Mouse (Mus musculus): ENCODE measurements around the gene Nmd3. TPM values are rescaled to one million over a fixed set of nuclear protein-coding genes. Genes with fewer than 3 reads are reported as not detected.

Nmd3 gene
- polyA plus RNA-seq, 1 experiment from 2014 or later = 97.8 TPM

DNA sequence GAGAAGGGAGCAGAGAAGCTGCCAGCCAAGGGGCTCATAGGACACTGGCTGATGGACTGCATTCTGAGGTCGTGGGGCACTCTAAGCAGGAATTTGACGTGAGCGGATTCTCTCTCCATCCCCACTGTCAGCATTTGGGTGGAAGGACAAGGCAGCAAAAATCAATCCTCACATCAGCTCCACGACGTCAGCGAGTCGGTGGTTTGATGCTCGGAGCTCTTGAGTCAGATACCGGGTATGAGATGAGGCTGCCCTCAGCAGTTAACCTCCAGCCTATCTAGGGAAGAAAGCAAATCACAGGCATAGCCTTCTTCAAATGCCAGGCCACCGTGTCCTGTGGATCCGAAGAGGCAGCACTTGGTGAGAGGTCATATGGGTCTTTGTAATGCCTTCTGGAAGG, 43.4 kb downstream of the Nmd3 start:
- Histone ChIP-seq H3K27me3 (ENCODE audit: control insufficient read depth, insufficient read depth, low read length) (no peaks in the 10 kb centered on the region), H3K9me3 (ENCODE audit: control insufficient read depth, low read length) (no peaks in the 10 kb centered on the region), H3K27ac (replicated peaks) (no peak overlapping the region), H3K4me3 (ENCODE audit: low read depth, low read length) (no peak overlapping the region), H3K4me2 (replicated peaks; ENCODE audit: low read depth) (no peak overlapping the region), H3K9ac (ENCODE audit: low read length) (no peak overlapping the region), H3K4me1 (replicated peaks; ENCODE audit: control insufficient read depth, insufficient read depth) (no peaks in the 10 kb centered on the region), H3K36me3 (ENCODE audit: control insufficient read depth, insufficient read depth, low read length) (no peaks in the 10 kb centered on the region)
- 90% methylated on average over 11 of the region's 11 CpGs for WGBS
- no peak for DNase-seq (ENCODE audit: low spot score)
- ATAC-seq (ENCODE audit: low FRiP score, low TSS enrichment) = no peak
- TF ChIP-seq CTCF (IDR thresholded peaks at IDR 0.05; ENCODE audit: low read depth) = no peak
- no peak for TF ChIP-seq EP300 (optimal IDR thresholded peaks at IDR 0.05)

DNA sequence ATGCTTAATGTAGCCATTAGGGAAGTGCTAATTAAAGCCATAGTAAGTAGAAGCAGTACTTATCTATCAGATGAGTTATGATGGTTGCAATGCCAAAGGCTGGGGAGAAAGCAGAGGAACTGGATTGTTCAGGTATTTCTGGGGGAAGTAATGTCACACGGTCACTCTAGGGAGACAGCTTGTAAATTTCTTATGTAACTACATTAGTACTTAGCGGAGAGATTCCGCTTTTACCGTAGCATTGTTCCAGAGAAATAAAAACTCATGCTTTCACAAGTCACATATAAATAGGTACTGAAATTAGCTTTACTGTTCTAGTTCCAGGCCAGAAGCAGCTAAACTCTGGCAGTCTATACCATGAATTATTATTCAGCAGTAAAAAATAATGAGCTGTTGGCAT, 47.4 kb downstream of the Nmd3 start:
- H3K4me2 ChIP-seq (replicated peaks; ENCODE audit: low read depth) = no peak overlapping the region
- no peak overlapping the region for H3K27ac ChIP-seq (replicated peaks)
- ATAC-seq (ENCODE audit: low FRiP score, low TSS enrichment) (no peak), DNase-seq (ENCODE audit: low spot score) (no peak)
- TF ChIP-seq CTCF (IDR thresholded peaks at IDR 0.05; ENCODE audit: low read depth) (no peak), EP300 (optimal IDR thresholded peaks at IDR 0.05) (no peak)
- H3K9ac ChIP-seq (ENCODE audit: low read length) = no peak overlapping the region
- H3K4me3 ChIP-seq (ENCODE audit: low read depth, low read length) = no peak overlapping the region
- 84% methylated on average over 4 of the region's 4 CpGs for WGBS
- no peaks in the 10 kb centered on the region for H3K27me3 ChIP-seq (ENCODE audit: control insufficient read depth, insufficient read depth, low read length)
- no peaks in the 10 kb centered on the region for H3K9me3 ChIP-seq (ENCODE audit: control insufficient read depth, low read length)
- no peaks in the 10 kb centered on the region for H3K4me1 ChIP-seq (replicated peaks; ENCODE audit: control insufficient read depth, insufficient read depth)
- H3K36me3 ChIP-seq (ENCODE audit: control insufficient read depth, insufficient read depth, low read length) = no peaks in the 10 kb centered on the region

DNA sequence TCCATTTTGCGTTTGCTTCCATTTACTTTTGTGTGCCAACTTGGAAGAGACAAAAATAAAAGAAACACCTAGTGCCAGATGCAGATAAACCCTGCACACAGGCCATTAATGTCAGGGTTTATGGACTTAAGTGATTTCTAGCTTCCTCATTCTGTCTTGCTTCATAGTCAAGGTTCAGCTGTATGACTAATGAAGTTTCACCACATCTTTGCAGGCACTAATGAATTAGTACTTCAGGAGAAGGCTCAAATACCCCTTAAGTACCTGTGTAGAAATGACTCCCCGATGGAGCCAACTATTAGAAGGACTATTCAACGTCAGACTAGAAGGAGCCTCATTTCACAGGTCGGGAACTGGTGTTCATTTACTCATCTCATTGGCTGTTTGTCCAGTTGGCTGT, 51.6 kb downstream of the Nmd3 start:
- no peak overlapping the region for H3K9ac ChIP-seq (ENCODE audit: low read length)
- TF ChIP-seq CTCF (IDR thresholded peaks at IDR 0.05; ENCODE audit: low read depth) (no peak), EP300 (optimal IDR thresholded peaks at IDR 0.05) (no peak)
- 79% methylated on average over 4 of the region's 4 CpGs for WGBS
- no peak for ATAC-seq (ENCODE audit: low FRiP score, low TSS enrichment)
- H3K36me3 ChIP-seq (ENCODE audit: control insufficient read depth, insufficient read depth, low read length) = no peaks in the 10 kb centered on the region
- no peak for DNase-seq (ENCODE audit: low spot score)
- no peak overlapping the region for H3K4me2 ChIP-seq (replicated peaks; ENCODE audit: low read depth)
- H3K27me3 ChIP-seq (ENCODE audit: control insufficient read depth, insufficient read depth, low read length) = no peaks in the 10 kb centered on the region
- H3K27ac ChIP-seq (replicated peaks) = no peak overlapping the region
- H3K4me3 ChIP-seq (ENCODE audit: low read depth, low read length) = no peak overlapping the region
- H3K4me1 ChIP-seq (replicated peaks; ENCODE audit: control insufficient read depth, insufficient read depth) = no peaks in the 10 kb centered on the region
- no peaks in the 10 kb centered on the region for H3K9me3 ChIP-seq (ENCODE audit: control insufficient read depth, low read length)

DNA sequence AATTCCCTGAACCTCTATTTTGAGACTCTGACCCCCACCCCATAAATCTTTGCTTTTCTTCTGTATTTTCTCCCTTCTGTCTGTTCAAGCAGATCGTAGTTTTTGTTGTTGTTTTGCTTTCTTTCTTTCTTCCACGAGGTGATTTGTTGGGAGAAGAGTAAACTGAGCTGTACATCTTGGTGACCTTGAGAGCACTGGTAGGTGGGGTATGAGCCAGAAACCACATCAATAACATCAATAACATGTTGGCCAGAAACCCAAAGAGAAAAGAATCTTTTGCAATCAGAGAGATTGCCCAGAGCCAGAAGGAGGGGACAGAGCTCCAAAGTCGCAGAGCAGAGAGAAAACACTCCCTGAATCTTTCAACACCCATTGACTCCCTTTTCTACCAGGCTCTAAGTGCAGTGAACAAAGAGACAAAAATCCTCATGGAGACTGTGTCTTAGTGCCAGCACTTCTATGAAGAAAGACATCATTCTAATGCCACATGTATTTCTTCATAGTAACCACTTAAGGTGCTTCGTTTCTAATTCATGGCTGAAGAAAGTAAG, 57.5 kb downstream of the Nmd3 start:
- 61% methylated on average over 4 of the region's 4 CpGs for WGBS
- Histone ChIP-seq H3K4me2 (replicated peaks; ENCODE audit: low read depth) (no peak overlapping the region), H3K36me3 (ENCODE audit: control insufficient read depth, insufficient read depth, low read length) (no peaks in the 10 kb centered on the region), H3K4me3 (ENCODE audit: low read depth, low read length) (no peak overlapping the region), H3K9me3 (ENCODE audit: control insufficient read depth, low read length) (no peaks in the 10 kb centered on the region), H3K9ac (ENCODE audit: low read length) (no peak overlapping the region), H3K27ac (replicated peaks) (no peak overlapping the region), H3K27me3 (ENCODE audit: control insufficient read depth, insufficient read depth, low read length) (no peaks in the 10 kb centered on the region), H3K4me1 (replicated peaks; ENCODE audit: control insufficient read depth, insufficient read depth) (no peaks in the 10 kb centered on the region)
- DNase-seq (ENCODE audit: low spot score) = no peak
- ATAC-seq (ENCODE audit: low FRiP score, low TSS enrichment) = no peak
- TF ChIP-seq EP300 (optimal IDR thresholded peaks at IDR 0.05) (no peak), CTCF (IDR thresholded peaks at IDR 0.05; ENCODE audit: low read depth) (no peak)

DNA sequence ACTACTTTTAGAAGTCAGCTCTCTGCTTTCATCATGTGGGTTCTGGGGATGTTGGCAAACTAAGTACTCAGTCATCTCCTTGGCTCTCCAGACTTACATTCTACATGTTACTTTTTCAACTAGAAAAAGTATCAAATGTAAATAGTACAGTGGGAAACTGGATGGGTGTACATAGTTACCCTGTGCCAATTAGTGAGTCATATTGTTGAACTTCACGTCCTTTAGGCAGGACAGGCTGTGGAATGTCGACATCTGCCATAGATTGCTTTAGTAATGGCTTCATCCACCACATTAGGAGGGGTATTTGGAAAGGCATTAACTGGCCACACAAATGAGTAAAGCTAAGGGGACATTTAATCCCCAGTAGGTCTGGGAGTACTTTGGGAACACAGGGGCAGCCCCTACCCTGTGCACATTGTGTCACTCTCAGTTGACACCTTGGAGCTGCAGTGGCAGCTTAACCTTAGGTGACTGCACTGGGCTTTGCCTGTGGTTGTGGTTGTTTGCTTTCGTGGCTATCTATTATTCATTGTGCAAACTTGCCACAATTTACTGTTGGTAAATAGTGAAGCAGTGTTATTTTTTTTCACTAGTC, 71.1 kb downstream of the Nmd3 start:
- DNase-seq (ENCODE audit: low spot score) (peak; percentile 54), ATAC-seq (ENCODE audit: low FRiP score, low TSS enrichment) (peak; percentile 89)
- H3K9me3 ChIP-seq (ENCODE audit: control insufficient read depth, low read length) = no peaks in the 10 kb centered on the region
- H3K36me3 ChIP-seq (ENCODE audit: control insufficient read depth, insufficient read depth, low read length) = no peaks in the 10 kb centered on the region
- no peak overlapping the region for H3K9ac ChIP-seq (ENCODE audit: low read length)
- H3K4me1 ChIP-seq (replicated peaks; ENCODE audit: control insufficient read depth, insufficient read depth) = no peaks in the 10 kb centered on the region
- H3K27ac ChIP-seq (replicated peaks) = no peak overlapping the region
- no peak for TF ChIP-seq CTCF (IDR thresholded peaks at IDR 0.05; ENCODE audit: low read depth)
- peak; percentile 43 for TF ChIP-seq EP300 (optimal IDR thresholded peaks at IDR 0.05)
- WGBS = 33% methylated on average over 3 of the region's 3 CpGs
- H3K27me3 ChIP-seq (ENCODE audit: control insufficient read depth, insufficient read depth, low read length) = no peaks in the 10 kb centered on the region
- H3K4me3 ChIP-seq (ENCODE audit: low read depth, low read length) = no peak overlapping the region
- H3K4me2 ChIP-seq (replicated peaks; ENCODE audit: low read depth) = no peak overlapping the region

DNA sequence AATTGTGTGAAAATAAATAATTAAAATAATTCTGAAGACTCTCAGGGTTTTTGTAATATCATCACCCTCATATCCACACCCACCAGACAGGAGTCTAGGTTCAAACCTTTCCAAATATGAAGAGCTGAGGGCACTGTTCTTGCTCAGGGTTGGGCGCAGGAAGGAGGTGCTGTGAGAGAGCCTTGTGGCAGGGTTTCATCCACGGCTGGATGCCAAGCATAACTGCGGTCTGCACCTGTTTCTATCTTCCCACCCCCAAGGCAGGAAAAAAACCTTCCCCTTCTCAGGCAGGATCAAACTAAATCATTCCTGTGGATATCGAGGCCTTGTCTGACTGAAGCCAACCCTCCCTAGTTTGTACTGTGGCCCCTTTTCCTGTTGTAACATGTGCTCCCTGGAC, 75.7 kb downstream of the Nmd3 start:
- ATAC-seq (ENCODE audit: low FRiP score, low TSS enrichment) = no peak
- WGBS = 77% methylated on average over 4 of the region's 4 CpGs
- TF ChIP-seq EP300 (optimal IDR thresholded peaks at IDR 0.05) = no peak
- TF ChIP-seq CTCF (IDR thresholded peaks at IDR 0.05; ENCODE audit: low read depth) = no peak

More for the DNA sequence above, 75.7 kb downstream of the Nmd3 start:
- Histone ChIP-seq H3K27me3 (ENCODE audit: control insufficient read depth, insufficient read depth, low read length) (no peaks in the 10 kb centered on the region), H3K4me1 (replicated peaks; ENCODE audit: control insufficient read depth, insufficient read depth) (no peaks in the 10 kb centered on the region), H3K4me2 (replicated peaks; ENCODE audit: low read depth) (no peak overlapping the region), H3K27ac (replicated peaks) (no peak overlapping the region), H3K9me3 (ENCODE audit: control insufficient read depth, low read length) (no peaks in the 10 kb centered on the region), H3K36me3 (ENCODE audit: control insufficient read depth, insufficient read depth, low read length) (no peaks in the 10 kb centered on the region), H3K9ac (ENCODE audit: low read length) (no peak overlapping the region), H3K4me3 (ENCODE audit: low read depth, low read length) (no peak overlapping the region)
- DNase-seq (ENCODE audit: low spot score) = no peak
